Mouse (Mus musculus): ENCODE measurements around the gene Zbed6. TPM values are rescaled to one million over a fixed set of nuclear protein-coding genes. Genes with fewer than 3 reads are reported as not detected.
"Not testable (repeated sequence)": the region's sequence is repeated elsewhere in the genome, so short reads cannot be mapped to it uniquely, and the experiment has no call there.

Gene Zbed6
- polyA plus RNA-seq, 1 experiment from 2014 or later, result not detected

DNA sequence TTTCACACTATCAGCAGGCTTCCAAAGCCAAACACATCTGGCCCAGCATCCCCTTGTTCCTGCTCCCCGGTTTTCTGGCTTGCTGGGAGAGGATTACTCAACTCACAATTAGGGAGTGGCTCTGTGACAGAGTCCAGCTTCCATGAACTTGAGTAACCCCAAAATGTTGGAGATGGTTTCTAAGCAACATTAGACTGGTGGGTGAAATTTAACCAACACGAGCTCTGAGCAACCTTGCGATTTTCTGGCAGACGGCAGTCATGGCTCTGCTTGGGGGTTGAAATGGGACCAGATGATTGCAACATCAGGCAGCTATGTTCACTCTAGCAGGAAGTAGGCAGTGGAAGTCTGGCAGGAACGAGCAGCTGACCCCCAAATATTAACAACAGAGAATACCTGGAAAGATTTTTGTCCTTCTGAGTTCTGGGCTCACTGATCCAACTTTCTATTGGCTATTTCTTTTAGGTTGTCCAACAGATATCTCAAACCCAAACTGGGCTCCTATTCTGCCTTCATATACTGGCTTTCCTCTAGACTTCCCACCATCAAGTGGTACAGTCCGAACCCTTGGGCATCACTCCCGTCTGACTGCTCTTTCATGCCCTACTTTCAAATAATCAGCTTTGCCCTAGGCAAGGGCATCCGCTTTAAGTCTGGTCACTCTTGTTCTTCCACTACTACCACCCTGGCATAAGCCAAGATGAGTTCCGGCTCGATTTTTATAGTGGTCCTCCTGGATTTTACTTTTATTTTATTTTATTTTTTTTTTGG lies 25.2 kb upstream of the Zbed6 start:
- no peaks in the 10 kb centered on the region for H3K9me3 ChIP-seq
- WGBS, result 83% methylated on average over 10 of the region's 10 CpGs
- H3K27me3 ChIP-seq, result no peaks in the 10 kb centered on the region
- no peaks in the 10 kb centered on the region for H3K36me3 ChIP-seq
- H3K4me3 ChIP-seq, result no peak overlapping the region
- H3K27ac ChIP-seq, result no peak overlapping the region
- H3K9ac ChIP-seq, result no peak overlapping the region
- ATAC-seq (ENCODE audit: low FRiP score), result no peak
- no peaks in the 10 kb centered on the region for H3K4me1 ChIP-seq (replicated peaks)
- H3K4me2 ChIP-seq, result no peak overlapping the region

DNA sequence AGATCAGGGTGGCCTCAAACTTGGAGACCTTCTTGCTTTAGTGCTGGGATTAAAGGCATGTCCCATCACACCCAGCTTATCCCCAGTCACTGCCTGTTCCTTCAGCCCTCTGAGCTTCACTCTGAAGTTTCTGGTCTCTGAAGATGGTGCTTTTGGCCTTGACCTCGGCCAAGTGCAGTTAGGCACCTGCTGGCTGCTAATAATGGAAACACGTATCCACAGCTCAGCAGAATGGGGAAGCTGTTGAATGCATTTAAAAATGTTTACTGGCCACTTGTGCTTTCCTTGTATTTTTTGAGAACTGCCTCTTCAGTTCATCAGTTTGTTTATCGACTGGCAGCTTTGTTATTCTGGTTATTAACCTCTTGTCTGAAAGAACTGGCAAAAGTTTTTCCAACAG lies 11.1 kb upstream of the Zbed6 start:
- no peak overlapping the region for H3K4me2 ChIP-seq

DNA sequence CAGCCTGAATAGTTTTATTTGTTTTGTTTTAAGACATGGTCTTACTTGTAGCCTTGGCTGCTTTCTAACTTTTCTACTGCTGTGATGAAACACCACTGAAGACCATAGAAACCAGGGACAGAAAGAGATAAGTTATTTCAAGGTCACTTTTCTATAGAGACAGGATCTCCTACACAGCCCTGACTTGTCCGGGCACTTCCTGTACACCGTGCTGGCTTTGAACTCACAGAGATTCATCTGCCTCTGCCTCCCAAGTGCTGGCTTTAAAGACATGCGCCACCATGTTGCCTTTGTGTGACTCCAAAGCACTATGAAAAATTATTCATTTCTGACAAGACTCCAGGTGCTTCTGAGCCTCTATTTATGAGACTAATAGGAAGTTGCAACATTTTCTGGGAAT lies 10.6 kb upstream of the Zbed6 start:
- no peak overlapping the region for H3K4me2 ChIP-seq
- no peaks in the 10 kb centered on the region for H3K27me3 ChIP-seq
- H3K9me3 ChIP-seq, result no peaks in the 10 kb centered on the region
- no peak overlapping the region for H3K4me3 ChIP-seq
- ATAC-seq (ENCODE audit: low FRiP score), result no peak
- 94% methylated on average over 3 of the region's 3 CpGs for WGBS
- no peaks in the 10 kb centered on the region for H3K4me1 ChIP-seq (replicated peaks)
- no peak overlapping the region for H3K9ac ChIP-seq
- H3K36me3 ChIP-seq, result no peaks in the 10 kb centered on the region
- no peak overlapping the region for H3K27ac ChIP-seq

More for the DNA sequence above, 11.1 kb upstream of the Zbed6 start:
- H3K4me1 ChIP-seq (replicated peaks), result no peaks in the 10 kb centered on the region
- H3K36me3 ChIP-seq, result no peaks in the 10 kb centered on the region
- H3K27ac ChIP-seq, result no peak overlapping the region
- WGBS, result 69% methylated on average over 3 of the region's 3 CpGs
- no peak overlapping the region for H3K4me3 ChIP-seq
- H3K9ac ChIP-seq, result no peak overlapping the region
- H3K9me3 ChIP-seq, result no peaks in the 10 kb centered on the region
- ATAC-seq (ENCODE audit: low FRiP score), result no peak
- H3K27me3 ChIP-seq, result no peaks in the 10 kb centered on the region

DNA sequence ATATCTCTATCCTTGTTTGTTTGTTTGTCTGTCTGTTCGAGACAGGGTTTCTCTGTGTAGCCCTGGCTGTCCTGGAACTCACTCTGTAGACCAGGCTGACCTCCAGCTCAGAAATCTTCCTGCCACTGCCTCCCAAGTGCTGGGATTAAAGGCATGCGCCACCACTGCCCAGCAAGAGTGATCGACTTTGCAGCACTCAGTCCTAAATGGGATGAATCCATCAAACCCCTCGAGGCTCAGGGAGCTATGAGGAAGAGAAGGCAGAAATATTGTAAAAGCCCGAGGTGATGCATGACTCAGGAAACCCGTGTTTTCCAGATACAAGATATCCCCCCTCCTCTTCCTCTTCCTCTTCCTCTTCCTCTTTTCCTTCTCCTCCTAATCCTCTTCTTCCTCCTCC lies 10.1 kb upstream of the Zbed6 start:
- Histone ChIP-seq H3K4me1 (replicated peaks) (no peaks in the 10 kb centered on the region), H3K27me3 (no peaks in the 10 kb centered on the region)
- ATAC-seq (ENCODE audit: low FRiP score), result no peak

DNA sequence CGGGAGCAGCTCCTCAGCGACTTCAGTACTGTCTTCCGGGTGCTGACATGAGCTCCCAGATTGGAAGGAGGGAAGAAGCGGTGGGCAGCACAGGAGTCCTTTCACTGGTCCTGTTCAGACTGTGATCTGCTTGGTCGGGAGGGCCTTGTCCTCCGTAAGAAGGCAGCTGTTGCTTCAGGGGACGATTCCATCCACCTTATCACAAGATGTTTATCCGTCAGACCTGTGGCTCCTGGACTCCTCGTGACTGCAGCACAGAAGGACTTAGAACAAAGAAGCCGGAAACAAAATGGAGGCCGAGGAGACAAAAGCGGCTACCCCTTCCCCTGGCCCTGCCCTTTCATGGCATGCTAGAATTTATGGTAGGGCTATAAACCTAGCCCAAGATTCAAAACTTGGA lies 9.5 kb upstream of the Zbed6 start:
- H3K9me3 ChIP-seq, result no peaks in the 10 kb centered on the region
- H3K4me3 ChIP-seq, result no peak overlapping the region
- H3K27ac ChIP-seq, result no peak overlapping the region
- H3K4me2 ChIP-seq, result no peak overlapping the region
- WGBS, result 68% methylated on average over 12 of the region's 12 CpGs
- H3K4me1 ChIP-seq (replicated peaks), result no peaks in the 10 kb centered on the region
- H3K27me3 ChIP-seq, result no peaks in the 10 kb centered on the region
- no peak for ATAC-seq (ENCODE audit: low FRiP score)
- H3K36me3 ChIP-seq, result no peaks in the 10 kb centered on the region
- H3K9ac ChIP-seq, result no peak overlapping the region

More for the DNA sequence above, 10.1 kb upstream of the Zbed6 start:
- H3K9ac ChIP-seq, result no peak overlapping the region
- 83% methylated on average over 6 of the region's 6 CpGs for WGBS
- H3K4me3 ChIP-seq, result no peak overlapping the region
- no peaks in the 10 kb centered on the region for H3K9me3 ChIP-seq
- H3K27ac ChIP-seq, result no peak overlapping the region
- H3K4me2 ChIP-seq, result no peak overlapping the region
- no peaks in the 10 kb centered on the region for H3K36me3 ChIP-seq

DNA sequence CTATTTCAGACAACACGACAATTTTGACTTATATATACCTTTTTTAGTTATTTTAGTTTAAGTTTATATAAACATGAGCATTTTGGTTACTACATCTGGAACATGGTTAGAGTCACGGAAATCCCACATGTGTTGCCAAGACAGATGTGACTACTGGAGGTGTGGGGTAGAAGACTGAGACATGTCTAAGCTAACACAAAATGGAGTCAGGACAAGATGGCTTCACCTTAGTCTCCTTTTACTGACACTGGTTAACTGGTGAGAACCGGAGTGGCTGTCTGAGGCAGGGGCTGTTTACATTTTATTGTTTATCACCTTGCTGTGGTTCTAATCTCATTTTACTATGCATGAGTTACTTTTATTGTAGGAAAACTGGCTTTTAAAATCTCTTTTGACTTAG lies 7.9 kb upstream of the Zbed6 start:
- Histone ChIP-seq H3K27ac (no peak overlapping the region), H3K9ac (no peak overlapping the region), H3K4me1 (replicated peaks) (no peaks in the 10 kb centered on the region), H3K27me3 (peaks cover 7% of the 10 kb centered on the region; the same call in 1 of the 2 replicates), H3K4me3 (no peak overlapping the region), H3K9me3 (no peaks in the 10 kb centered on the region), H3K4me2 (no peak overlapping the region), H3K36me3 (no peaks in the 10 kb centered on the region)
- no peak for ATAC-seq (ENCODE audit: low FRiP score)
- WGBS, result 90% methylated on average over 3 of the region's 3 CpGs

DNA sequence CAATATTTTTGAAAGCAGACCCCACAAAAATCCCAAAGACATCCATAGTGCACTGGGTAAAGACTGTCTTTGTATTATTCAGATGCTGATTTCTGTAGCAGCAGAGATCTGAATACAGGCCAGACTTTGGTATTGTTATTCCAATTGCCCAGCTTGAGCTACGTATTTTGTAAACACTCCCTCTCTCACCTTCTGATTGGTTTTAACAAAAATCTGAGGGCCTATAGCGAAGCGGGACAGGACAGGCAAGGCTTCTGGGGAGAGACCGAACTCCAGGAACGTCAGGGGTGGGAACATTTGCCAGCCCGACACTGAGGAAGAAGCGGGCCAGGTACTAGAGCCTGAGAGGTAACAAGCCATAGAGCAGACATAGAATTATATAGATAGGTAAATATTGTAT lies 7.0 kb upstream of the Zbed6 start:
- ATAC-seq (ENCODE audit: low FRiP score), result no peak
- Histone ChIP-seq H3K36me3 (no peaks in the 10 kb centered on the region), H3K9ac (no peak overlapping the region), H3K27ac (no peak overlapping the region), H3K4me2 (no peak overlapping the region), H3K9me3 (no peaks in the 10 kb centered on the region), H3K4me1 (replicated peaks) (no peaks in the 10 kb centered on the region), H3K27me3 (peaks cover 7% of the 10 kb centered on the region; the same call in 1 of the 2 replicates), H3K4me3 (no peak overlapping the region)
- WGBS, result 31% methylated on average over 7 of the region's 7 CpGs

DNA sequence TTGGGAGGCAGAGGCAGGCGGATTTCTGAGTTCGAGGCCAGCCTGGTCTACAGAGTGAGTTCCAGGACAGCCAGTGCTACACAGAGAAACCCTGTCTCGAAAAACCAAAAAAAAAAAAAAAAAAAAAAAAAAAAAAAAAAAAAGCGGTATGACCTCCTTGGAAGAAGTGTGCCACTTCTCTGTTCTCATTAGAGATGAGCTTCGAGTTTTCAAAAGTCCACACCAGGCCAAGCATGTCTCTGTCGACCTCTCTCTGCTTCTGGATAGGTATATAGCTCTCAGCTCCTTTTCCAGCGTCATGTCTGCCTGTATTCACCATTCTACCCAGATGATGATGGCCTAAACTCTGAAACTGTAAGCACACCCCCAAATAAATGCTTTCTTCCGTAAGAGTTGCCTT lies 5.0 kb upstream of the Zbed6 start:
- H3K4me2 ChIP-seq; ATAC-seq (ENCODE audit: low FRiP score); H3K27ac ChIP-seq; H3K4me3 ChIP-seq; H3K9me3 ChIP-seq; H3K4me1 ChIP-seq (replicated peaks); H3K27me3 ChIP-seq; H3K36me3 ChIP-seq; H3K9ac ChIP-seq: not testable (repeated sequence)
- 87% methylated on average over 8 of the region's 8 CpGs for WGBS

DNA sequence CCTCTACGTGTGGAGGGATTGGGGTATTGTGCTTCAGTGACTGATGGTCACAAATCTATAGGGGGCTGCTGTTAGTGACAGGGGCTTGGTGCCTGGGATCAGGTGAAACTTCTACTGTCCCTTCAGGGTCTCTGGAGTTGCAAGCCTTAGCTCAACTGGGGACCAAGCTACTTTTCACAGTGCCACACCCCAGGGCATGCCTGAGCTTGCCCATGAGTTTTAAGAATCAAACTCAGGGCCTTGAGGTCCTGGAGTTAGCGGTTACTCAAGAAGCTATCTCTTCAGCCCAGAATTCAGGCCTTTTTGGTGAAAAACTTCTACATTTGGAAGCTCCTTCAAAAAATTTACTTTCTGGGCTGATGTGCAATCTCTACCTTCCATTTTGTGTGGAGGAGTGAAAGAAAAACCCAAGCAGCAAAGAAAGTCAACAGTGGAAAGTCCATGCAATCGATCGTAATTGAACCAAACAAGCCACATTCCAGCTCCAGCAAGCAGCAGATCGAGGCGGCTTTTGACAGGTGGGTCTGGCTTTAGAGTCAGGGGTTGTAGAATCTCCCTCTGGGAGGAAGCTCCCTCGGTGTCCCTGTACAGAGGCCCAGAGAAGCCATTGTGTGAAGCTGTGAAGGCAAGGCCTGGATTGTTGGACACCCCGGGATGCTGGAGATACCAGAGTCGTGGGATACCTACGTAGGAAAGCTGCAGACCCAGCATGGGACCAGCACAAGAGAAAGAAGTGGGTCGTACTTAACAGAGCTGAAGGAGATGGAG lies 3.7 kb upstream of the Zbed6 start:
- H3K4me2 ChIP-seq, result no peak overlapping the region
- no peak overlapping the region for H3K4me3 ChIP-seq
- H3K36me3 ChIP-seq, result no peaks in the 10 kb centered on the region
- H3K9me3 ChIP-seq, result no peaks in the 10 kb centered on the region
- peaks cover 11% of the 10 kb centered on the region for H3K4me1 ChIP-seq (replicated peaks)
- ATAC-seq (ENCODE audit: low FRiP score), result no peak
- H3K27me3 ChIP-seq, result peaks cover 7% of the 10 kb centered on the region; the same call in 1 of the 2 replicates
- 58% methylated on average over 11 of the region's 11 CpGs for WGBS
- H3K9ac ChIP-seq, result no peak overlapping the region
- no peak overlapping the region for H3K27ac ChIP-seq

DNA sequence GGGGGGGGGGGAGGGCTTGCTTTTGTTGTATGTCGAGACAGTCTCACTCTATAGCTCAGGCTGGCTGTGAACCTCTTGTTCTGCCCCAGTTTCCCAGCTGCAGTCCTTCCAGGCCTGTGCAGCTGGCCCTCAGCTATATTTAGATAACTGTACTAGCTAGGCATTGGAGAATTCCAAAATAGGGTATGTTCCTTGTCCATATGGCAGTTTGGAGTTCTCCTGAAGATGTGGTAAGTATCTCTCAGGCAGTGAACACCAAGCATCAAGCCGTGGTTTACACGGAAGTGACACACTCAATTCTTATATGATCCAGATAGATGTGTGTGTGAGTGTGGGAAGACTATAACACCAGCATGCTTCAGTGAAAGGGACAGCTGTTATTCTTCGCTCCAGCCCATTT lies 2.7 kb upstream of the Zbed6 start:
- peaks cover 7% of the 10 kb centered on the region; the same call in 1 of the 2 replicates for H3K27me3 ChIP-seq
- H3K4me2 ChIP-seq, result no peak overlapping the region
- H3K9ac ChIP-seq, result no peak overlapping the region
- H3K36me3 ChIP-seq, result peaks cover 3% of the 10 kb centered on the region; the same call in 1 of the 2 replicates
- 80% methylated on average over 4 of the region's 4 CpGs for WGBS
- ATAC-seq (ENCODE audit: low FRiP score), result no peak
- no peaks in the 10 kb centered on the region for H3K9me3 ChIP-seq
- no peak overlapping the region for H3K27ac ChIP-seq
- no peak overlapping the region for H3K4me3 ChIP-seq
- H3K4me1 ChIP-seq (replicated peaks), result peaks cover 21% of the 10 kb centered on the region

DNA sequence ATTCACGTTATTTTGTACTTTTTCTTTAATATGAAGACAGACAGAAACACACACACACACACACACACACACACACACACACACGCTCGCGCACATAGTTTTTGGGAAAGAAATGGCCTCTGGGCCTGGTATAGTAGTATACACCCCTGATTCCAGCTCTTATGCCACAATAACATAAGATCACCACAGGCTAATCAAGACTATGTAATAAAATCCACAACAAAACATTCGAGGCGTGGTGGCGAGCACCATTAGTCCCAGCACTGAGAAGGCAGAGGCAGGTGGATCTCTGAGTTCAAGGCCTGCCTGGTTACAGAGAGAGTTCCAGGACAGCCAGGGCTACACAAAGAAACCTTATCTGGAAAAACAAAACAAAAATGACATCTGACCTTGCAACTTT lies 2.3 kb upstream of the Zbed6 start:
- Histone ChIP-seq H3K36me3 (peaks cover 8% of the 10 kb centered on the region; the same call in 1 of the 2 replicates), H3K4me3 (no peak overlapping the region), H3K27ac (no peak overlapping the region), H3K9me3 (no peaks in the 10 kb centered on the region), H3K9ac (no peak overlapping the region), H3K27me3 (peaks cover 7% of the 10 kb centered on the region; the same call in 1 of the 2 replicates), H3K4me1 (replicated peaks) (peaks cover 26% of the 10 kb centered on the region), H3K4me2 (no peak overlapping the region)
- 97% methylated on average over 7 of the region's 7 CpGs for WGBS
- no peak for ATAC-seq (ENCODE audit: low FRiP score)

DNA sequence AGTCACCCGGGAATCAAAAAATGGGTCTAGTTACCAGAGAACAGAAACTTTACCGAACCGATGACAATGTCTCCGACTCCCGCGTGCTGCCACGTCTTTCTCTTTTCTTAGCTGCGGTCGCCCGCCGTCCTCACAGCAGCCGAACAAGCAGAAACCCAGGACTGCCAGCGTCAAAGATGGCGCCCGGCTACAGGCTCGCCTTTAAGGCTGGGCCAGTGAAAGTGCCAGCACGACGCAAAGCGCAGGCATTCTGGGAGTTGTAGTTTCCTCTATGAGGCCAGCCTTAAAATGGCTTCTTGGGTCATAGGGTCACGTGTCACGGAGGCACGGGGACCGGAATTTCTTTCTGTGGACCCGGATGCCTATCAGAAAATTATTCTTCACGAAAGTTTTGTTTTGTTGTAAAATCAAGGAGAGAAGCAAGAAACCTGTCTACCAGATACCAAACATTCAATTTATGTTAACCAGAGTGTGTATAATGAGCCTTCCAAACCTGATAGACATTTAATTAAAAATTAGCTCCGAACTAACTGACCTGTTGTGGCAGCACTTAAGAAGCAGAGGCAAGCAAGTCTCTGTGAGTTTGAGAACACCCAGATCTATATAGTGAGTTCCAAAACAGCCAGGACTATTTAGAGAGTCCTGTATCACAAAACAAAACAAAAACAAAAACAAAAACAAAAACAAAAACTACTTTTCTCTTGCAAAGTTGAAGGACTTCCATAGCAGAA lies 683 bp upstream of the Zbed6 start, which contains the start of gene Gm38394:
Gene Gm38394, minus strand, starts transcription at position 116 of the 731 bp plus-strand sequence.
- H3K9me3 ChIP-seq, result no peaks in the 10 kb centered on the region
- peak; percentile 99 for ATAC-seq (ENCODE audit: low FRiP score)
- H3K4me3 ChIP-seq, result peak within 1 kb of the TSS; percentile 72
- H3K4me2 ChIP-seq, result peak within 1 kb of the TSS; percentile 82
- peaks cover 7% of the 10 kb centered on the region; the same call in 1 of the 2 replicates for H3K27me3 ChIP-seq
- H3K36me3 ChIP-seq, result peaks cover 21% of the 10 kb centered on the region; the same call in 1 of the 2 replicates
- H3K9ac ChIP-seq, result peak within 1 kb of the TSS; percentile 87
- H3K27ac ChIP-seq, result peak within 1 kb of the TSS; percentile 94
- peaks cover 41% of the 10 kb centered on the region for H3K4me1 ChIP-seq (replicated peaks)
- WGBS, result 2% methylated on average over 26 of the region's 26 CpGs
